Mouse (Mus musculus) embryo, embryonic 9.5 days (tissue): ENCODE measurements around the gene Flt3l.
"Not testable (repeated sequence)": the region's sequence is repeated elsewhere in the genome, so short reads cannot be mapped to it uniquely, and the experiment has no call there.

Experiments used
- DNase-seq: peaks from one replicate; pipeline ENCODE4 v3.0.0-alpha.2; 2017; ENCODE audit errors: extremely low spot score

Flt3l gene

GRCm38 (mm10) chr7:45098541-45099240, 37.5 kb downstream of the Flt3l start:
- DNase-seq, result no peak

DNA sequence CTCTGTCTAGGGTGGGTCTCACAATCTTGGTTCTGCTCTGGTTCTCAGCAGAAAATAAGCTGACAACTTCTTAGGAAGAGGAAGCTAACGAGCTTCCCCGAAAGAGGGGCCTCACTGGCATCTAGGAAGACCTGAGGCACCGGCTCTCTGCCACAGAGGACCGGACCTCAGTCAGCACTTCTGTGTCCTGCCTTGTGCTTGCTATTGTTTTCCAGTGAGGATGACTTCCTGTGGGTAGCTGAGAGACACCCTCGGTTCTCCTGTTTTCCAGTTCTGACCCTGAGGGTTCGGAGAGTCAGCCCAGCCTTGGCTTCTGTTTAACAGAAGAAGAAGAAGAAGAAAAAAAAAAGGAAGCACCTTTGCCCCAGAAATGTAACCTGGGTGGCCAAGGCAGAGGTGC, 38.8 kb downstream of the Flt3l start:
- no peak for DNase-seq

DNA sequence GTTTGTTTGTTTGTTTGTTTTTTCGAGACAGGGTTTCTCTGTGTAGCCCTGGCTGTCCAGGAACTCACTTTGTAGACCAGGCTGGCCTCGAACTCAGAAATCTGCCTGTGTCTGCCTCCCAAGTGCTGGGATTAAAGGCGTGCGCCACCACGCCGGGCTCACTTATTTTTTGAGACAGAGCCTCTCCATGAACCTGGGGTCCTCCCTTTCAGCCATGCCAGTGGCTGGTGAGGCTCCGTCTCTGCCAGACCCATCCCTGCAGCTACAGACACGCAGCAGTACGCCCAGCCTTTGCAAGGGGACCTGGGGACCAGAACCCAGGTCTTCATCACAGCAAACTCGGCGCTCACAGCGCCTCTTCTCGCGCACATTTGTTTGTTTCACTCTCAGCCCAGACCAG, 40.3 kb downstream of the Flt3l start:
- DNase-seq, result not testable (repeated sequence)

DNA sequence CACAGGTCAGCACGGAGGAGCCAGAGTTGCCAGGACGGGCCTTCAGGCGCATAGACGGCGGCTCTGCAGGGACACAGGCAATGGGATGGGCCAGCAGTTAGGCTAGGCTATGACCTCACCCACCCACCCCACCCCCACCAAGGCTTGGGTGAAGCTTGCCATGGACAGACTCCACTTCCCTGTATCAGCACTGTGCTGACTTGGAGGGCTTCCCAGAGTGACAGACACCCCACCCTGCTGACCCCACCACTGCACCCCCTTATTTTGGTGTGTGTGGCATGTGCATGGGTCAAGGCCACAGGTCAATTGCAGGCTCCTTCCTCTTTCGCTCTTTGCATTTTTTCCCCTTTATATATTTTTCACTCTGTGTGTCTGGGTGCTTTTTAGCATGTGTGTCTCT, 40.9 kb downstream of the Flt3l start:
- DNase-seq, result no peak

- peak; percentile 41 for DNase-seq
Observed at GRCm38 (mm10) chr7:45094121-45094520, 42.1 kb downstream of the Flt3l start.

DNA sequence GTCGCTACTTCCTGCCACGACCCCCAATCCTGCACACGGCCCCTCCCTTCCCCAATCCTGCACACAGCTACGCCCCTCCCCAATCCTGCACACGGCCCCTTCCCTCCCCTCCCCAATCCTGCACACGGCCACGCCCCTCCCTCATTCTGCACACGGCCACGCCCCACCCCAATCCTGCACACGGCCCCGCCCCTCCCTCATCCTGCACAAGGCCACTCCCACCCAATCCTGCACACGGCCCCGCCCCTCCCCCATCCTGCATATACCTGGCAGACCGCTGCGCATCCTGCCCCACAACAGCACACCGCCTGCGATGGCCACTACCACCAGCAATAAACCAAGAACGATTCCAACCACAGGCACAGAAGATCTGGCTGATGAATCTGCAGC, 42.7 kb downstream of the Flt3l start:
- DNase-seq, result peak; percentile 62

DNA sequence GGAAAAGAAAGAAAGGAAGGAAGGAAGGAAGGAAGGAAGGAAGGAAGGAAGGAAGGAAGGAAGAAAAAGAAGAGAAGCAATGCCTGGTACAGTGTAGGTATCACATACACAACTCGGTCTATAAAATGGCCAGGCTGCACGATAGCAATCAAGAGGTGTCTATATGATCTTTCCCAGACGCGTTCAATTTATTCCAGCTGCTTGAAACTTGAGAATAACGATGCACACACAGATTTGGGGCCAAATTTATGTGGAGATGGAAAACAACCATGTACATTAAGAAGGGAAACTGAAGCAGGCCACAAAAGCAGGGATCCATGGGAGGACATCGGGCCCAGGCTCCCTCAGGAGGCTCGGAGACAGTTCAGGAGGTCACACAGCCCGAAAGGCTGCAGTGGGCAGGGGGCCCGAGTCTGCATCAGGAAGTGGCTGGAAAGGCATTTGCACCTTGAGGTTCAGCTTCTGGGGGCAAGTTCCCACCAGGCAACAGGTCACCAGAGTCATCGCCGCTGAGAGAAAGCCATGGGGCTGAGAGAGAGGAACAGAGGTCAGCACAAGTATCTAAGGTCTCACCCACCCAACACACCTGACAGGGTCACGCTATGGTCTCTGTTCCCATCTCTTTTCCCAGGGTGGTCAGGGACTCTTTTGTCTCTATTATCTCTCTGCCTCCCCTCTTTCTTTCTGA, 43.3 kb downstream of the Flt3l start:
- DNase-seq, result peak; percentile 40

DNA sequence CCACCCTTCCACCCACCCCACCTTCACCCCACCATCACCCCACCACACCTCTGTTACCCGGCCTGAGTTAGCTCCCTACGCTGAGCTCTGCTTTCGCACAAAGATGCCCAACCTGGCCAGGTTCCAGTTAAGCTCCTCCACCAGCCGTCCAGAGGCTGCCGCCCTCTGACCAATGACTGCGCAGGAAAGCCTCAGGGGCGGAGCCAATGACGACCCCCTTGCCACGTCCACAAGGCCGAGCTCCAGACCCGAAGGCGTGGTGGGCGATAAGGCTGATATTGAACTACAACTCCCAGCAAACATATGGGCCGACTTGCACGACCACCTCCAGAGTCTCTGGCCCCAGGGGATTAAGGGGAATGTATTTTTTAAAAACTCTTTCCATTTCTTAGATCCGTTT, 44.2 kb downstream of the Flt3l start, which contains the start of gene Rcn3:
Gene Rcn3, minus strand, starts transcription at position 174 of the 400 bp plus-strand sequence.
- peak; percentile 93 for DNase-seq

DNA sequence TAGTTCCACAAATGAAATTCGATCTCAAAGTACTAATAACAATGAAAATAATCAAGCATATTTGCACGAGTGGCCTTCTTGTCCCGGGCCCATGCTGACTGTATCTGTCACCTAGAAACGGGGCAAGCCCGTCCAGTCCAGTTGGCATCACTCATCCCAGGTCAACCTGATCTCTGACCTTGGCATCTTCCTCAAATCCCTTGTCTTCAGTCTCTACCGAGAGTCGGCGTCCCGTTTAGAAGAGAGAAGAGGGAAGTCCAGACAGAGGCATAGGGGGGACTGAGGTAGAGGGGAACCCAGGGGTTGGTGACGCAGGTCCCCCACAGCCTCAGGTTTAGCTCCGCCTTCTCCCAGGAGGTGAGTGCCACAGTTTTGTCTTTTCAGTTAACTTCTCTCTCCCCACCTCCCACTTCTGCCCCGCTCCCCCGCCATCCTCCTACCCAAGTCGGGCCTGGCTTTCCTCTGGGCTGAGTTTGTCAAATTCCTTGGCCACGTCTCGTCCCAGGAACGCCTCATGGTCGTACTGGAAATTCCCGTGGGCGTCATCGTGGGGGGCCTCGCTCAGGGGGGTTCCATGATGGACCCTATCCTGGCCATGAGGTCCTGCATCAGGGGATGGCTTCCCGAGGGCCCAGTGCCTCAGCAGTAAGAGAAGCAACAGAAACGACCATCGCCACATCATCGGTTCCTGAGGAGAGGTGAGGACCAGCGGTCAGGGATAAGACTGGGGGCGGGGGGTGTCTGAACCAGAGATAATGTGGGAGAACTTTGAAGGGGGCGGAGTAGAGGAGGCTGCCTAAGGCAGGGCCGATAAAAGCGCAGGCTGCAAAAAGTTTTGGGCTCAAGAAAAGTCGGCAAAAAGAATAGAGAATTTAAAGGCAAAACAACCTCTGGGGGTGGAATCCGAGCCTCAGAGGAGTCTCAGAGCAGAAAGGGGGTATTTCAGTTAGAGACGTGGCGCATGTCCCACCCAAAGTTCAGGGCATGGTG, 44.9 kb downstream of the Flt3l start:
- DNase-seq, result peak; percentile 34

- no peak for DNase-seq
Observed at GRCm38 (mm10) chr7:45090251-45090977, 45.8 kb downstream of the Flt3l start.

DNA sequence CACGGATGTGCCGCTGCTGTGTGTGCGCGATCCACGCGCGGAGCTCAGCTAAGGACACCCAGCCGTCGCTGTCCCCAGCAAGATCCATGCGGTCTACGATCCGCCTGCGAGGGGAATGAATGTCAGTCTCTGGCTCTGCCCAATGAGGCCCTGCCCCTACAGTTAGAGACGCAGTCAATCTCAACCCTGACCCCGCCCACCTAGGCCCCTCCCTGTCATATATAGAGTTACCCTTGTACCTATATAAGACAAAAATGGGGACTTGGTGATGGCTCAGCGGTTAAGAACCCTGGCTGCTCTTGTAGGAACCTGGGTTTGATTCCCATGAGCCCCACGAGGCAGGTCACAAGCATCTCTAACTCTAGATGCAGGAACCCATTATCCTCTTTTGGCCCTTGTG, 47.6 kb downstream of the Flt3l start:
- DNase-seq, result no peak

DNA sequence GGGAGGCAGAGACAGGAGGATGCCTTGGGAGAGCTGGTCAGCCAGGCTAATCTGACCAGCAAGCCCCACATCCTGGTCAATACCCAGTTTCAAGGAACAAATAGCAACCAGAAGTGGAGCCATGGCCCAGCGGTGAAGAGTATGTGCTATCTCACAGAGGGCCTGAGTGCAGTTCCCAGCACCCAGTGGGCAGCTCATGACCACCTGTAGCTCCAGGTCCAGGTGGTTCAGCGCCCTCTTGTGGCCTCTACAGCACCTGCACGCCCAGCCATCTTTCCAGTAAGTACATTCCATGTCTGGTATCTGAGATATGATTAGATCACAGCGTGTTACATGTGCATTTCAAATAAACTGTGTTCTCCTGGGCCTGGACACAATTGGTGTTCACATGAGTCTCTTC, 50.1 kb downstream of the Flt3l start:
- DNase-seq, result no peak

GRCm38 (mm10) chr7:45083300-45083890, 52.8 kb downstream of the Flt3l start:
- DNase-seq, result no peak

GRCm38 (mm10) chr7:45082401-45083299, 53.6 kb downstream of the Flt3l start:
- no peak for DNase-seq

- DNase-seq, result no peak
Observed at GRCm38 (mm10) chr7:45081016-45081415, 55.2 kb downstream of the Flt3l start.

GRCm38 (mm10) chr7:45079856-45080255, 56.4 kb downstream of the Flt3l start:
- peak; percentile 92 for DNase-seq
